Mouse (Mus musculus) adrenal gland, adult 8-10 months (tissue): ENCODE results near the gene Kcnab1. TPM values are rescaled to one million over a fixed set of nuclear protein-coding genes. Genes with fewer than 3 reads are reported as not detected.
"Not testable (repeated sequence)": the region's sequence is repeated elsewhere in the genome, so short reads cannot be mapped to it uniquely, and the experiment has no call there.

Experiments
- DNase-seq: peaks from one replicate; pipeline ENCODE4 v3.0.0; 2022
- total RNA-seq, 4 experiments: library from RNA; stranded (reverse); gene quantifications; 2 replicates each; pipeline ENCODE4 v1.2.4; 2022

The Kcnab1 gene
- total RNA-seq, 4 experiments from 2014 or later: 2.0 to 3.5 (median 3.2) TPM

DNA sequence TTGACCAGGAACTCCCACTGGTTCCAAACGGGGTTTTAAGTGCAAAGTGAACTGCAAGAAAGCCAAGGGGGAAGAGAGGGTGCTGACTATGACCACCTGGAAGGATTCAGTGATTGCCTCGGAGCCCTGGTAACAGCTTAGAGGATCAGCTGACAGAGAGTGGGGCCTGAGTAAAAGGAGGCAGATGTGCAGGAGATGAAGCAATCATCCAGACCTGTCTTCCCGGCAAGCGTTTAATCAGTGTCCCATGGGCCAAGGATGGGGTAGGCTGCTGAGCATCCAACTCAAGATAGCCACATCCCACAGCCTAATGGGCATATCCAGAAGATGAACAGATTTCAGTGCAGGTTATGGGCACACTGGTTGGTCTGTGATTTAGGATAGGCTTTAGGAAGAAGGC, 258.8 kb downstream of the Kcnab1 start:
- no peak for DNase-seq

DNA sequence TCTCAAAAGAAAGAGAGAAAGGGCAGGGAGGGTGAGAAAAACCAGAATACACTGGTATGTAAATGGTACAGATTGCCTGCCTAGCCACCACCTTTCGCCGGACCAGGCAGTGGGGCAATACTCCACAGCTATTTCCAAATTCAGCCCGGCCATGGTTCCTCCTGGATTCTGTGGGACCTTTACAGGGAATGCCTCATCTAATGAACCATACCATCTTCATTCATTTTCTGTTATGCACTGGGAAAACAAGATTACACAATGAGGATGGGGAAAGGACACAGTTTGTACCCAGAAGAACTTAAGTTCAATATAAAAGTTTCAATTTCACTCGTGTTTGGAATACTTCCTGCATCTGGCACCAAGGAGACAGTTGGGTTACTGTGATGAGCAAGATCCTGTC, 263.4 kb downstream of the Kcnab1 start:
- no peak for DNase-seq

DNA sequence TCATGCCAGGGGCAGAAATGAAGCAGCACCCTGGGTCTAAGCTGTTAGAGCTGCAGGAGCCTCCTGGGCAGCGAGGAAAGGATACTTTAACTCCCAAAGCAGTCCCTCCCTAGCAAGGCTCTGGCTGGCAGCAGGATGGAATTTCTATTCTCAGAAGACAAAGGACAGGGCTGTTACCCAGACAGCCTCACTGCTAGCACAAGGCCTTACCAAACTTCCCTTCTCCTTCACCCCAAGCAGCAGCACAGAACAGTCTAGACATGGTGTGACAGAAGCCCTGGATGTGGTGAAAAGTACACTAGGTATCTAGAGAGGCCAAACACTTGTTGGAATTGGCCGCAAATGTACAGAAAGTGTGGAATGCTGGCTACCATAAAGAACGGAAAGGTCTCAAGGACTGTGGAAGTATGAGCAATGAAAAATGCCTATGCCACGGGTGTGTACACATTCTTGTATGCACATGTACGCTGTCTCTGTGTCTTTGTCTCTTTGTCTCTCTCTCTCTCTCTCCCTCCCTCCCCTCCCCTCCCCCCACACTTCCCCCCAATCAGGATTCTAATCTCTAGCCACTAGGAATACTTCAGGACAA, 264.5 kb downstream of the Kcnab1 start:
- DNase-seq: no peak

DNA sequence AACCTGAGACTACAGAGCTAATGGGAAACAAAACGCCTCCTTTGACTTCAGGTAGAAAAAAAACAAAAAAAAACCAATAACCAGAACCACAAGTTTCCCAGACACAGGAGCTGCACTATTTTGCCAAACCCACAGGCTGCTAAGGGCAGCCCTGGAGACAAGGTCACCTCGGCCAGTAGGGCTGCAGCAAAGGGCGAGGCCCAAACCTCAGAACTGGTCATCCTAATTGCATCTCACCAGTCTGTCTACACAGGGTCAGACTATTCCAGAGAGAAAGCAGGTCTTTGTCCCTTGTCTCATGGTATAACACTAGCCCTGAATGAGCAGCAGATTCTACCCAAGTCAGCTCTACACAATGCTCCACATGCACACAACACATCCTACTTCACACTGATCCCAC, 265.5 kb downstream of the Kcnab1 start:
- DNase-seq: no peak

DNA sequence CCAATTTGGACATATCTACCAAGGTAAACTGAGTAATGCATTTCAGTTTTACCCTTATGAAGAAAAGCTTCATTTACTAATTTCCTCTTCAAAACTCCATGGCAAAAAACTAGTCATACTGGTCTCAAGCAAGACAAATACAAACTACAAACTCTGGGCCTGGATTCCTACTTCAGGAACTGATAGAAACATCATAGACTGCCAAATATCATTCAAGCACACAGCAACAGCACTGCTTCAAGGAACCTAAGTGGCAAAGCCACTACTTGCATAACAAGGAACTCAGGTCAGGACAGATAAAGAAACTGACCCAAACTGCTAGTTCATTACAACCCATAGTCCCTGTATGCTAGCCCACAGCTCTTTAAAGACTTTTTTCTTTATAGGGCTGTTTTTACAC, 269.5 kb downstream of the Kcnab1 start:
- no peak for DNase-seq

DNA sequence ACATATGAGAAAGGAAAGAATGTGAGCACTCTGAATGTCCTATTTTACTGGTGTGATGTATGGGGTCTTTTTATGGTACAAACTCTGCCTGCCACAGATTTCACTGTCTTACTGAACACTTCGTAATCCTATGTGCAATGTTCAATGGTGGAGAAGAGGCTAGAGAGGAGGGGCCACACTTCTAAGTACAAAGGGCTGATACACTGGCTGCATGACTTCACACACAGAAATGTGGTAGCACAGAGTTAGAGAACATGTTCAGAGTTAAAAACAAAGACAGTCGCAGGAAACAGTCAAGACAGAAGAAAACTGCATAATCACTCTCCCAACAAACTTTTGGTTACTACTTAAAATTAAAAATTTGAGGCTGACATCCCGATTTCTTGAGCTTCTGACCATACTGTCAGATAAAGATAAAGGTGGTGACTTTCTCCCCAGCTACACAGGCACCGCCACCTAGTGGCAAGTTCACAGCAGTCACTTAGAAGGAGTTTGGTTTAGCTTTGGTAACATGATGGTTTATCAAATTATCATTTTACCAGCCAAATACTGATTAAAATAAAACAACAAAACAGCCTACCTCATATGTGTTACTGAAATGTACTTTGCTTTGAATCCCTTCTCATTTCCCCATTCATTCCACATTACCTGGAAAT, 270.8 kb downstream of the Kcnab1 start:
- no peak for DNase-seq

DNA sequence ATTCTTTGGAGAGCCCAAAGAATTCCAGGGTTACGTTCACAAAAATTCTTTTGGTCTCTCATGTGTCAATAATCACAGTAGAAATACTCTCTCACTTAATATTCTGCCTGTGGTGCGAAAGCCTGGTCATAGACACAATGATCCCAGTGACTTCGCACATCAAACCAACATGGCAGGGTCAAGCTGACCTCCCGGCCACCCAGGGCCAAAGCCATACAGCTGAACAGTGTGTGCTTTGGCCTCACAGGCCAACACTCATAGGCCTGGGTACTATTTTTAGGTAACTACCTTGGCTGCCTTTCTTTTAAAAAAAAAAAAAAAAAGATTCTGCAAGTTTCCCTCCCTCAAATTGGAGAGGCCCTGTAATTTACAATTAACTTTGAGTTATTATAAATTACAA, 271.9 kb downstream of the Kcnab1 start:
- DNase-seq: no peak

DNA sequence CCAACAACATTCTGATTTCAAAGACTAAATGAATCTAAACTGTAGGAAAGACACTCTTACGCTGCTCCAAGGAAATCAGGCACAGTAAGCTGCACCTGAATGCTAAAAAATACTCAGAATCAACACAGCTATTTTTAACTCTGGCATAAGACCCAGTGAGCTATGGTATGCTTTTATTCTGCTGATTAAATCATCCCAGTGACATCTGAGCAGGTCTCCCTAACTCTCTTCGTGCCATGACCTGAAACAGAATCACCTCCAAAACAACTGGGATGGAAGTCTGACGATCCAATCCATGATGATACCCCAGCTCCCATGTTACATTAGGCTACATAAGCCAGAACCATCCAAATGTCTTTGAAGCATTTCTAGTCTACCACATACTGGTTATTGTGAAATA, 275.2 kb downstream of the Kcnab1 start:
- no peak for DNase-seq

DNA sequence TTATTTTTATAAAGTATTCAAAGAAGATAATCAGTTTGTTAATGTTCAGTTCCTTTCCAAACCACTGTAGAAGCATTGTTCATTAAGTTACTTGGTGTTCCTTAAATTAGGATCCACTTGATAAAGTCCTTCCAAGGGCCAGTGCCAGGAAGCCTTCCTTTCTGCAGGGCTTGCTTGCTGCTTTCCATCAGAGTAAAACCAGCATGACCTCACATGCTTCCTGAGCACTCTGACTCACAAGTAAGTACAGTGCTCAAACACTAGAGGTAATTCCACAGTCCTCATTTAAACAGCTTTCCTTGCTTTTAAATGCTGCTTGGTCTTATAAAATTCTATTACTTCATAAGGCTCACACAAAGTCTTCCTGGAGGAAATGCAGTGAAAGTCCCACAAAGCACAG, 276.6 kb downstream of the Kcnab1 start:
- DNase-seq: no peak

DNA sequence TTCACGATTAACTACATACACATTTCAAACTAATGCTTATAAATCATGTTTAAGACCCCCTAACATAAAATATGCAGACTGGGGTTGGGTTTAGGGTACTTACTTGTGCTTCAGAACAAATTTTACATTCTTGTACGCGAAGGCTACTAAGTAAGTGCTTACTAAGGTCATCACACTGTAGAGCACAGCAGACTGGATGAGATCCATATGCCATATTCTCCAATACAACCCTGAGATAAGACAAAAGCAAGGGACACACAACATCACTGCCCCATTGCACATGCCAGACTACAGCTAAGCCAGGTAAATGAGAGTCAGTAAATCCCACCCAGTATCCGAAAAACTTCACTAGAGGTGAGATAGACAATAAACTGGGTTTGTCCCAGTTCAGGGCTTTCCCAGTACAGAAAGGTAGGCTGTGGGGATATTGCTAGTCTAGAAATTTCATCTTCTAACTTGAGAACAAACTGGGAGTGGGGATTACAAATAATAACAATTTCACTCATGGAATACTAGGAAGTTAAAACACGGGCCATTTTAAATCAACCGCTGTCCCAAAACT, 282.1 kb downstream of the Kcnab1 start:
- DNase-seq: no peak

DNA sequence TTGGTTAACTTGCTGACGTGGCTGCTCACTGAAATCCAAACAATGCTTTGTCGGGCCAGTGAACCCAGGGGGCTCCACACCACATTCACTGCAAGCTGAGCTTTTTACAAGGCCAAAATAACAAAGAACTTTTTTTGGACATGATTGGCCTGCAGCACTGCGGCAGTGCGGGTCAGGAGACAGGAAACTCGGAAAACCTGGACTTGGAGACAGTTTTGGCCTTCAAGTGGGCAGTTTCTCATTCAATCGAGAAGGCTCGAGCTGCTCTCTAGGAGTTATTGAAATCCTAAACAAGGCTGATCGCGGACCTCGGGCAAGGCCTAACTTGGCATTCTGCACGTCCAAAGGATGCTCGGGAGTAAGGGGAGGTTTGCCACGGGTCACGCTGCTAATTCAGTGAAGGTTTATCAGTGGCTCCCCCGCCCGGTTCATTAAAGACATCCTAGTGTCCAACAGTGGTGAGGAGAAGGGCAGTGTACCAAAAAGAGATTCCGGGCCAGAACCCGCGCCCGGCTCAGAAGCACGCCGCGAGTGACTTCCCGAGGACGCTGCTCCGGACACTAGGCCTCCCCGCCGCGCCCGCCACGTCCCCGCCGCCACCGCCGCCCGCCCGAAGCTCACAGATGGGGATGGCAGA, 282.7 kb downstream of the Kcnab1 start:
- DNase-seq: peak; percentile 18

DNA sequence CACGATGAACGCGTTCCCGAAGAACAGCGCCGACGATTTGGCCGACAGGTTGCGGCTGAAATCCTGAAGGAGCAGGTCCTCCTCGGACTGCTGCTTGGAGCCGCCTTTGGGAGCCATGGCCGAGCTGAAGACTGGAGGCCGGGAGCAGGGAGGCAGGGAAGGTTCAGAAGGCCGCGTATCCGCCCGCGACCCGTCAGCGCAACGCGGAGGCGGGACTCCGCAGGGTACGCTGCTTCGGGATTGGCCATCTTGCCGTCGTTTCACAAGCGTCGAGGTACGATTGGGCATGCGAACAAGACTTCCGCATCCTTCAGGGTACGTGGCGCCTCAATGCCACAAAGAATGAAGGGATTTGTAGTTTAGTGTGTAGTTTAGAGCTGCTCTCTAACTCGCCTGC, 283.2 kb downstream of the Kcnab1 start, which contains the start of gene Ssr3:
Ssr3 (minus strand) TSS at position 203 of the 397 bp plus-strand sequence.
- DNase-seq: peak; percentile 97

DNA sequence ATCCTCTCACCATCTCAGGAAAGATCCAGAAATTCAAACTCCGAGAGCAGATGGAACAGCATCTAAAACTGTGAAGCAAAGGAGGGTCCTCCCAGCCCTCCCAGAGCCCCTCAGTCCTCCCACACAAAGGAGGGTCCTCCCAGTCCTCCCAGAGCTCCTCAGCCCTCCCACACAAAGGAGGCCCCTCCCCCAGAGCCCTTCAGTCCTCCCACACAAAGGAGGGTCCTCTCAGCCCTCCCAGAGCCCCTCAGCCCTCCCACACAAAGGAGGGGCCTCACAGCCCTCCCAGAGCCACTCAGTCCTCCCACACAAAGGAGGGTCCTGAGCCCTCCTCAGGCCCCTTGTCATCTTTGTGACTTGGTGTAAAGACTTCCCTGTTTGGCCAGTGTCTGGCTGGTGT, 285.9 kb downstream of the Kcnab1 start:
- not testable (repeated sequence) for DNase-seq

DNA sequence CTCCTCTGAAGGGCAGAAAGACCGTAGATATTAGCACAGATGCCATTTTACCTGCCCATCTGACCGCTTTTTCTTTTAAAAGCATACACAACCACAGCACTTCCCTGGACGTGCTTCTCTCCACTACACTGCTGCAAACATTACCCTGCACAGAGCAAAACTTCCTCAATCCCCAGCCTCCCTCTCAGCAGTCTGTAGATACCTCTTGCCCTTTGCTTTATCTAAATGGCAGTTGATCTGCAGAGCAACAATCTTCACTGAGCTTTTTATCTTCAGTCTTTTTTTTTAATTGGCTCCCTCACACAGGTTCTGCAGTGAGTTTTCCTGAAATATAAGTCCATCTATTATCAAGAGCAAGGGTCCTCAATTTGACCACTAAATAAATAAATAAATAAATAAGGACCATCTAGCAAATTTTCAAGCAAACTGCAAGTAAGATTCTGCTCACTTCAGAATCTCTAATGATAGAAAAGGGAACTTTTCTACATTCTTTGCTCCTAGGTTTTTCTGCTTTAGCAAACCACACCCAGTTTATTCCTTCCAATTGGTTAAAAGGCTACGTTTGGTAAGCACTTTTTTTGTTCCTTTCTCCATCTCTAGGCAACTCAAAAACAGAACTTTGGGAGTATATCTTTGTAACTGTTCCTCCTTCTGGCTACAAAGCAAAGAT, 287.8 kb downstream of the Kcnab1 start:
- DNase-seq: no peak

DNA sequence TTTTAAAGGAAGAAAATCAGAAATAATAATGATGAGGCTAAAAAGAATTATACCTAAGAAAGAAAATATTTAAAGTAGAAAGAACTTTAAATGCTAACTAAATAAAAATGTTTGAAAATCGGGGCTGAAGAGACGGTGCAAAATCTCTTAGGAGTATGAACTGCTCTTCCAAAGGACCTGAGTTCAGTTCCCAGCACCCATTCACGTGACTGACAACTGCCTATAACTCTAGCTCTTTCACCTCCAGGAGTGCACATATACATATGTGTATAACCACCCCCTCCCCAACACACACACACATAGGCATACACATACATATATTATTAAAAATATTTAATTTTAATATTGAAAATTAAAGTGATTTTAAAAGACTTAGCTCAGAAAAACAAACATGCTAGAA, 288.4 kb downstream of the Kcnab1 start:
- DNase-seq: no peak

DNA sequence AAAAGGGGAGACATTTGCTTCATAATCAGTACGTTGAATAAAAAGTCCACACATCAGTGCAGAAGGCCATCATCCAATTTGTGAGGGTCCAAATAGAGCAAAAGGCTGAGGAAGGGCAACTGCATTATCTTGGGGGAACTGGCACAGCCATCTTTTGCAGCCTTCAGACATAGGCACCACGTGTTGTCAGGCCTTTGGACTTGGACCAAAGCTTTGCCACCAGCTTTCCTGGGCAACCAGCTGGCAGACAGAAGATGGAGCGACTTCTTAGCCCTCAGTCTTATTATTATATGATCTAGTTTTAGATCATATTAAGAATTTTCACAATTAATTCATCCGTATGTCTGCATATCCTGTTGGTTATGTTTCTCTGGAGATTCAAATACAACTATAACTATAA, 296.6 kb downstream of the Kcnab1 start:
- DNase-seq: no peak

DNA sequence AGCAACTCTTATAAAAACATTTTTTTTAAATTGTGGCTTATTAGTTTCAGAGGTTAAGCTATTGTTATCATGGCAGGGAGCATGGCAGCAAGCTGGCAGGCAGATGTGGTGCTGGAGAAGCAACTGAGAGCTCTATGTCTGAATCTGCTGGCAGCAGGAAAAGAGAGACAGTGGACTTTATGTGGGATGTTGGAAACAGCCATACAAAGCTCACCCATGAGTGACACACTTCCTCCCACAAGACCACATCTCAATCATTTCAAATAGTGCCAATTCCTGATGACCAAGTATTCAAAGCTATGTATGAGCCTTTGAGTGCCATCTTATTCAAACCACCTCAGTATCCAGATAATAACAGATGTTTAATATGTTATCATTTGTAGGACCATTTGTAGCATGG, 298.7 kb downstream of the Kcnab1 start:
- DNase-seq: no peak

DNA sequence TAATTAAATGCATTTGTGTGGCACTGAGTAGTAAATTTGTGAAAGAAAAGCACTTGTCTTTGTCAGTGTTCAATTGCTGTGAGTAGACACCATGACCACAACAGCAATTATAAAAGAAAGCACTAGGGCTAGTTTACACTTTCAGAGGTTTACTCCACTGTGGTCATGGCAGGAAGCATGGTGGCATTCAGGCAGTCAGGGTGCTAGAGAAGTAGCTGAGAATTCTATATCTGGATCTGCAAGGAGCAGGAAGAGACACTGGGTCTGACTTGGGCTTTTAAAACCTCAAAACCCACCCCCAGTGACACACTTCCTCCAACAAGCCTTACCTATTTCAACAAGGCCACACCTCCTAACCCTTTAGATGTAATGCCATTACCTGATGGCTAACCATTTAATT, 307.4 kb downstream of the Kcnab1 start:
- no peak for DNase-seq

DNA sequence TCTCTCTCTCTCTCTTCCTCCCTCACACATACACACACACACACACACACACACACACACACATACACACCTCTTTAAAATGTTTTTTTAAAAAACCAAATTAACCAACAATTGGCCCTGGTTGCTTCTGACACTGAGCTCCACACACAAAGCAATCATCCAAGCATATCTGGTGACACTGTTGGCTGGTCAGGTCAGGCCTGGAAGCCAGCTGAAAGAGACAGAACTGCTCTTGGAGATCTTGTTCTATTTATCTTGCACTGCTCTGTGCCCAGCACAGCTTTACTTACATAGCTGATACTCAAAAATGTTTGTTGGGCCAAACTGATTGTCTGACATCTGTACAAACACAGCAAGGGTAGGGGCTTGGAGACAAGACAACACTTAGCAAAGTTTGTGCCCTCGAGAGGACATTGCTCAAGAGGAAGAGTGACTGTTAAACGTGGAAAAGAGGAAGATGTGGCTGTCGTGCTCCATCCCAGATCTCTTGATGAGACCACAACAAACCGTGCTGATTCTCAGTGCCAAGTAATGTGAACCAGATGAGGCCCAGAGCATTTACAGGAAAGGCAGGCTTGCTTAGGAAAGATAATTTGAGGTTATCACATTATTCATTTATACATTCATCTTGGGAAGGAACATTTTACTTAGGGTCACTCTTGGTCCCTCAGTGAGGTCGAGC, 308.9 kb downstream of the Kcnab1 start:
- DNase-seq: no peak

DNA sequence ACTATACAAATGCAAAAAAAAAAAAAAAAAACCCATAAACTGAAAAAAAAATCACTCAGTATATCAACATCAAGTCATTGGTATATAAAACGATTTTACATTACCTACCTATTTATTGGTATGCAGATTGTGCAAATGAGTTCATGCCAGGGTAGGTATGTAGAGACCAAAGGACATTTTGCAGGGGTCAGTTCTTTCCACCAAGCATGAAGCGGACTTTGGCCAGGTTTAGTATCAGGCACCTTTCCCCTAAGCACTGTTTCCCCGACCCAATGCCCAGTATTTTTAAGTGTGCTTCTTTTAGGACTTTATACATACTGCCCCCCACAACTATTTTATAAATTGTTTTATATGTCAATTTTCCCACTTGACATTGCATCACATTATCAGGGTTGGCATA, 310.5 kb downstream of the Kcnab1 start:
- no peak for DNase-seq
